Mouse (Mus musculus) neural tube, embryonic 13.5 days (tissue): ENCODE results near the gene 2210407C18Rik. TPM values are rescaled to one million over a fixed set of nuclear protein-coding genes. Genes with fewer than 3 reads are reported as not detected.

Source experiments
- ATAC-seq: fragments of 200-750 bp; cut with Nextera tagmentation; 2 replicates; pipeline ENCODE4 v1.8.0; 2017; ENCODE audit warnings: low read depth, mild to moderate bottlenecking, moderate TSS enrichment, moderate library complexity
- H3K27ac ChIP-seq: fragments of 300-500 bp; sonication (generic); replicated peaks from 2 replicates; pipeline ENCODE4 v1.5.1; 2015; ENCODE audit warnings: moderate library complexity, mild to moderate bottlenecking, inconsistent platforms
- H3K27me3 ChIP-seq: fragments of 300-500 bp; sonication (generic); 2 replicates; pipeline ENCODE4 v1.6.1; 2015; ENCODE audit warnings: mild to moderate bottlenecking, inconsistent platforms
- H3K36me3 ChIP-seq: fragments of 300-500 bp; sonication (generic); 2 replicates; pipeline ENCODE4 v1.6.1; 2015; ENCODE audit warnings: mild to moderate bottlenecking, inconsistent platforms
- H3K4me1 ChIP-seq: fragments of 300-500 bp; sonication (generic); replicated peaks from 2 replicates; pipeline ENCODE4 v1.6.1; 2015; ENCODE audit warnings: inconsistent platforms
- H3K4me2 ChIP-seq: fragments of 300-500 bp; sonication (generic); 2 replicates; pipeline ENCODE4 v1.6.1; 2015; ENCODE audit warnings: inconsistent platforms, mild to moderate bottlenecking, moderate library complexity
- H3K4me3 ChIP-seq: fragments of 300-500 bp; sonication (generic); 2 replicates; pipeline ENCODE4 v1.5.1; 2015; ENCODE audit warnings: mild to moderate bottlenecking, inconsistent platforms
- H3K9ac ChIP-seq: fragments of 300-500 bp; sonication (generic); 2 replicates; pipeline ENCODE4 v1.6.1; 2015; ENCODE audit warnings: moderate library complexity, mild to moderate bottlenecking, inconsistent platforms
- H3K9me3 ChIP-seq: fragments of 300-500 bp; sonication (generic); 2 replicates; pipeline ENCODE4 v1.6.1; 2016; ENCODE audit warnings: inconsistent platforms
- WGBS: fragments of 180-500 bp; shearing (Covaris S2); methylation state at CpG from one replicate; pipeline ENCODE4 v1.1.7; 2015; 5-methylcytosine and 5-hydroxymethylcytosine counted together
- polyA plus RNA-seq: library from polyadenylated mRNA; unstranded; fragments of >200 nt; fragmentation: Nextera tagmentation; extraction: Ambion mirVana; gene quantifications from 2 replicates; pipeline ENCODE4 v1.2.1, GENCODE M21; 2015

Gene 2210407C18Rik
- polyA plus RNA-seq, 1 experiment from 2014 or later, result not detected

DNA sequence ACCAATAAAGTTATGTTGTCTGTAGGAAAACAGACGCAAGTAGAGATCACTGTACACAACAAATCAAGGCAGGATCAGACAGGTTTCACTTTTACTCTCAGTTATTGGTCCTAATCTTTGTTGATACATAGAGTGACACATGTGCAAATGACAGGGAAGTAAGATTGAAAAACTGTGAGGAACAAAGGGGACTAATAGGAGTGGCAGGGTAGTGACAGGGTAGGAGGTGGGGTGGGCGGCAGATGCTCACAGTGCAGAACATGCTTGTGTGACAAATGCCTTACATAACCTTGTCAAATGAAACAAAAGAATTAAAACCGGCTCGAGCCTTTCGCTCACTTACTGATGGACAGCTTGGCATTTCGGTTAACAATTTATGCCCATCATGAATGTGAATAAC lies 2.9 kb upstream of the 2210407C18Rik start:
- Histone ChIP-seq H3K9me3 (no peaks in the 10 kb centered on the region), H3K4me1 (no peaks in the 10 kb centered on the region)

DNA sequence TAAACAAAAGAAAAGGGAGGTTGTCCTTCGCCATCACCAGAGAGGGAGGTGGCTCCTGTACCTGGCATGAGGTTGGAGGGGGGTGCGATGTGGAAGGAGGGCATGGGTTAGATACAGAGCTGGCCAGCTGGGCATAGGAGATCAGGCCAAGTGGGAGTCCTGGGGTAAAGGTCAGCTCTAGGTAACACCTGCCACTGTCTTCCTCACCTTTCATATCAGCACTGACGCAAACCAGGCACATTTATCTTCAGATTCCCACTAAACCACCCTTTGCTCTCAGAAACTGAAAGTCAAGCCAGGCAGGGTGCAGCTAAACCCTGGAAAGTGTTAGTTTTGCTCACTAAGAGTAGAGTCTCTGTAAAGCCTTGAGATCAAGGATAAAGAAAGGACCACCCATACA lies 2.5 kb upstream of the 2210407C18Rik start:
- WGBS, result 73% methylated on average over 3 of the region's 3 CpGs
- no peaks in the 10 kb centered on the region for H3K9me3 ChIP-seq
- no peaks in the 10 kb centered on the region for H3K4me1 ChIP-seq
- no peak for ATAC-seq
- no peaks in the 10 kb centered on the region for H3K27me3 ChIP-seq
- no peak overlapping the region for H3K4me2 ChIP-seq
- H3K36me3 ChIP-seq, result no peaks in the 10 kb centered on the region
- no peak overlapping the region for H3K27ac ChIP-seq
- no peak overlapping the region for H3K9ac ChIP-seq
- no peak overlapping the region for H3K4me3 ChIP-seq

More for the DNA sequence above, 2.9 kb upstream of the 2210407C18Rik start:
- H3K9ac ChIP-seq, result no peak overlapping the region
- H3K36me3 ChIP-seq, result no peaks in the 10 kb centered on the region
- 68% methylated on average over 6 of the region's 6 CpGs for WGBS
- no peak for ATAC-seq
- H3K4me3 ChIP-seq, result no peak overlapping the region
- no peak overlapping the region for H3K27ac ChIP-seq
- no peak overlapping the region for H3K4me2 ChIP-seq
- H3K27me3 ChIP-seq, result no peaks in the 10 kb centered on the region

DNA sequence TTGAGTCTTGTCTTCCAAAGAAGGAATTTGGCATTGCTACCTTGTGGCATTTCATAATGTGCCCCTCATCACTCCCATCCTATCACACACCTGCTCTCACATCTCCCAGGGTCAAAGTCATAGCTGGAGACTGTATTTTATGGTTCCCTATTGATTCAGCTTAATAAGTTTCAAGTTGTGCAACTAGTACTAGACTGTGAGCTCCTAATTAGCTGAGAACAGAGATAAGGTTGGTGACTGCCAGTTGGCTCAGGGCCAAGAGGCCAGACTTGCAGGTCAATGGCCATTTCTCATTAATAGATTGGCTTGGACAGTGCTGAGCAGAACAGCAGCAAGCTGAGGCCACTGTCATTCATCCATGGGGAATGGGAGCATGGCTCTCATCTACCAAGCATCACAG lies 1.3 kb downstream of the 2210407C18Rik start:
- Histone ChIP-seq H3K4me3 (no peak overlapping the region), H3K27me3 (no peaks in the 10 kb centered on the region), H3K9ac (no peak overlapping the region), H3K4me1 (no peaks in the 10 kb centered on the region), H3K9me3 (no peaks in the 10 kb centered on the region), H3K27ac (no peak overlapping the region), H3K4me2 (no peak overlapping the region), H3K36me3 (no peaks in the 10 kb centered on the region)
- no peak for ATAC-seq

DNA sequence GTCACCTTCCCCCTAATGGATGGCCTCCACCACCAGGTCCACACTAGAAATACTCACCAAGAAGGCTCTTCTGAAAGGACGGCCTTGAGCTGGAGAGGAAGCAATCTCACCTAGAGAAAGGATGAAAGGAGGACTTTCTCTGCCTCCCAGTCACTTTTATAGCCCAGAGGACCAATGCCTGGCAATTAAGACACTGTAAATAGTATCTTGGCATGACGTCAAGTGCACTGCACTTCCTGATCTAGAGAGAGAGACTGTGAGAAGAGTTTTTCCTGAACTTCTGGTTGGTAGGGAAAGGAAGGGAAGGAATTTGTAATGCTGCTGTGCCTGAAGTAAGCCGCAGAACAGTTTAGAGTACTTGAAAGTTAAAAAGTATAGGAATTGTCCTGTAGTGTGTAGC lies 2.5 kb downstream of the 2210407C18Rik start:
- H3K4me3 ChIP-seq, result no peak overlapping the region
- no peaks in the 10 kb centered on the region for H3K27me3 ChIP-seq
- H3K9me3 ChIP-seq, result no peaks in the 10 kb centered on the region
- no peaks in the 10 kb centered on the region for H3K4me1 ChIP-seq
- H3K4me2 ChIP-seq, result no peak overlapping the region
- no peak for ATAC-seq
- no peaks in the 10 kb centered on the region for H3K36me3 ChIP-seq
- WGBS, result 57% methylated on average over 3 of the region's 3 CpGs
- no peak overlapping the region for H3K27ac ChIP-seq
- H3K9ac ChIP-seq, result no peak overlapping the region

DNA sequence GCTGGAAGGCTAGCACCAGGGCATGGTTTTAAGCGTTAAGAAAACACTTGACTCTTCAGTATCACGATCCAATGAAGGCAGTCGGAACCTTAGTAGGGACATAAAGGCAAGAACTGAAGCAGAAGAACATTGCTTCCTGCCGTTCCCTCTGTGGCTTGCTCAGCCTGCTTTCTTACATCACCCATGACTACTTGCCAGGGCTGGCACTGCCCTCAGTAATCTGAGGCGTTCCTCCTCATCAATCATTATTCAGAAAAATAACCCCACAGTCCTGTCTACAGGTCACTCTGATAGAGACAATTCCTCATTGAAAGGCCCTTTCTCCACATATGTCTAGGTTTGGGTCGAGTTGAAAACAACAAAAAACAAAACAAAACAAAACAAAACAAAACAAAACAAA lies 8.8 kb downstream of the 2210407C18Rik start:
- Histone ChIP-seq H3K27ac (no peak overlapping the region), H3K27me3 (no peaks in the 10 kb centered on the region), H3K36me3 (no peaks in the 10 kb centered on the region), H3K9me3 (no peaks in the 10 kb centered on the region), H3K4me3 (no peak overlapping the region), H3K4me2 (no peak overlapping the region), H3K4me1 (no peaks in the 10 kb centered on the region), H3K9ac (no peak overlapping the region)
- 80% methylated on average over 6 of the region's 6 CpGs for WGBS
- no peak for ATAC-seq

DNA sequence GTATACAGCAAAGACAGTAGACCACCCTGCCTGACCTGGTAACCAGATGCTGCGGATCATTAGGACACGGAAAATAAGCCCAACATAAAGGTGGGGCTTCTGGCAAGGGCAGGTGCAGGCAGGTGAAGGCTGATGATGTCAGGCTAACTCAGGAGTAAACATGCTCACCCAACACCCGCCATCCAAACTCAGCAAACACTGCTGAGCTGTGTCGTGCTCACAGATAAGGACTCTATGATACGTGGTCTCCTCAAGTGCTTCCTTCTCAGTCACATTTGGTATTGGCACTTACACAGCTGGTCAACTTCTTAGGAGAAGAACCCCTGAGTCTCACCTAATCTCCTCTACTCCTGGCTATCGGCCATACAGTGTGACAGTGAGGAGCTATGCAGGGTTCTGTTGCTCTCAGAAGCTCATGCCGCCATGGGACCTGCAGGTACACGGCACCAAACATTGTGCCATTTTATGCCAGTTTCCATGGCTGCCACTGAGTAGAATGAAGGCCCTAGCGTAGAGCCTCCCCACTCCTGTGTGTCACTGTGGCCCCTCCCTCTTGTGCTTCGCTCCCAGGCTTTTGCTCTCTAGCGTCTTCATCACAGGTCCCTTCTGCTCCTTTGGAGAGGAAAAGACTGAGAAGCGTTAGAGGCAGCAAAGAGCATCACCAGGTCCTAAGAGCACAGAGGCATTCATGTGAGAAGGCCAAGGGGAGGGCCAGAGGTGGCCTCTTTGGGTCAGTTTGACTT lies 9.5 kb downstream of the 2210407C18Rik start:
- 91% methylated on average over 12 of the region's 12 CpGs for WGBS
- no peak for ATAC-seq
- Histone ChIP-seq H3K36me3 (no peaks in the 10 kb centered on the region), H3K9me3 (no peaks in the 10 kb centered on the region), H3K9ac (no peak overlapping the region), H3K4me1 (no peaks in the 10 kb centered on the region), H3K4me3 (no peak overlapping the region), H3K27me3 (no peaks in the 10 kb centered on the region), H3K27ac (no peak overlapping the region), H3K4me2 (no peak overlapping the region)

DNA sequence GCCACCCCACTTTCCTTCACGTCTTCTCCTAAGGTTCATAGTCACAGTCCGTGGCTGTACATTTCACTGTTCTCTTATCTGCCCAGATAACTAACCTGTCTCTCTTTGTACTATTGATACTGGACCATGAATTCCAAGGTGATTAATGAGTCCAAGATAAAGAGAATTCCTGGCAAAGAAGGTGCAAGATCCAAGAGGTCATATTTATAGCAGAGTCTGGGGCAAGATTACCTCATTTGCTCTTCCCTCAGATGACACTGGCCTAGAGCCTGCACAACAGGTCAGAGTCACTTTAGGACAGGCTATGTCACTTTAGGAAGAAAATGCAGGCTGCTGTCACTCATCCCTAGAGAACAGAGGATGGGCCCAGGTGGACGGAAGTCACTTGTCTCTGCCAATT lies 10.6 kb downstream of the 2210407C18Rik start:
- ATAC-seq, result no peak
- 91% methylated on average over 3 of the region's 3 CpGs for WGBS
- Histone ChIP-seq H3K27ac (no peak overlapping the region), H3K27me3 (no peaks in the 10 kb centered on the region), H3K4me3 (no peak overlapping the region), H3K4me2 (no peak overlapping the region), H3K4me1 (no peaks in the 10 kb centered on the region), H3K36me3 (no peaks in the 10 kb centered on the region), H3K9ac (no peak overlapping the region), H3K9me3 (no peaks in the 10 kb centered on the region)

DNA sequence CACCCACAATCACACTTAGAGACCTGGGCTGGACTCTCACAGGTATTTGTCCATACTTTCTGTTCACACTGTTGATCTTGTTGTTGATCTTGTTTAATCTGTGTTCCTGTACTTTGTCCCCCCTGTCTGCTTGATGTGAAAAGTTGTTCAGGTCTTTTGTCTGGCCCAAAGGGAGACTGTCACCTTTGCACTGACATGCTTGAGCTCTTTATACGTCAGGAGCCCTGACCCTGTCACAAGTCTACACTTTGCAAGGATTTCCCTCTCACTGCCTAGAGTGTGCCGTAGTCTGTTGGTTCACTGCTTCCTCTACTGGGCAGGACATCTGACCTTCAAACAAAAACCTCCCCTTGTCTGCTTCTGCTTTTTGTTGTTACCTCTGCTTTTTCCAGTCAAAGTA lies 11.2 kb downstream of the 2210407C18Rik start:
- H3K9ac ChIP-seq, result no peak overlapping the region
- no peaks in the 10 kb centered on the region for H3K27me3 ChIP-seq
- no peaks in the 10 kb centered on the region for H3K36me3 ChIP-seq
- H3K4me3 ChIP-seq, result no peak overlapping the region
- no peaks in the 10 kb centered on the region for H3K4me1 ChIP-seq
- 83% methylated on average over 2 of the region's 2 CpGs for WGBS
- H3K9me3 ChIP-seq, result no peaks in the 10 kb centered on the region
- no peak overlapping the region for H3K4me2 ChIP-seq
- no peak overlapping the region for H3K27ac ChIP-seq
- no peak for ATAC-seq

DNA sequence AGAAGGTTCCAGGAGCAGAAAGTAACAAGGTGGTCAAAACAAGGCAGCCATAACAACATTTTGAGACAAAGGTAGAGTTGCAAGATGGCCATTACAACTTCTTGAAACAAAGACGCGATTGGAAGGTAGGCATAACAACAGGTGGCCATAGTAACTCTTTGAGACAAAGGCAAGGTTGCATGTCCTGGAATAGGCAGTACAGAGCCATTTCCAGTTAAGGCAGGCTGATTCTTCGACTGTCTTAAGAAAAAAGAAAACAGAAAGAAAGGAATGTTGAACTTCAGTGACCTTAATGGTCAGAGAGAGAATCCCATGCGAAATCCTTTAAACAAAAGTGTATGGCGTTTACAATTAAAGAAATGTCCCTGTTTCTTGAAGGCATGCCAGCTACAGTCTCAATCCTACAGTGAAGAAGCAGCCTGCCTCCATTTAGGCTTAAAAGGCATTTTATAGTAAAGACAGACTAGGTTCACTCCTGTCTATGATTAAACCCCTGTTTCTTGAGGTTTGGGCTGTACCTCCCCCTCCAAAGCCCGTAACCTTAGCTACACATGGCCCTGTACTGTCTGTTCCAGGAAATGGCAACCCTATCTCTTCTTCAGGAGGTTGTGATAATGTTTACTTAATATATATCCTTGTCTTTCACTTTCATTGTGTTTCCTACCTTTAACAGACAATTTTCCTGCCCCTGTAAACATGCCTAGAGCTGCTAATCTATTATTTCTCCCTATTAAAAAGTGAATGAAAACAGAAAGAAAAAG lies 12.9 kb downstream of the 2210407C18Rik start:
- ATAC-seq, result no peak
- no peak overlapping the region for H3K4me2 ChIP-seq

DNA sequence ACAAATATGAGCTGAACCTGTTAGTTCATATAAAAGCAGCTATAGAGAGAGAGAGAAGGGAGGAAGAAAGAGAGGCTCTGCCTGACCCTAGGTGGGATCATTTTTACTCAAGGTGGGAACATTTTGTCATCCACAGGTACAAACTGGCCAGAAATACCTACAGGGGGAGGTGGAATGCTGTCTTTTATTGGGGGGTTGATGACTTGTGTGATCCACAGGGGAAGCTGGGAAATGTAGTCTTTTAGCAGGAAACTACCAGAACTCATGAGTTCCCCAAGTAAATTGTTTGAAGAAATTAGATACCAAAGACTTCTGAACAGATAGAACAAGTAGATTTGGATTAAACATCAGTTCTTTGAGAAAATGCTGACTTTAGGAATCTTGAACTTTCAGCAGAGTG lies 13.8 kb downstream of the 2210407C18Rik start:
- Histone ChIP-seq H3K36me3 (no peaks in the 10 kb centered on the region), H3K27ac (no peak overlapping the region), H3K27me3 (no peaks in the 10 kb centered on the region), H3K9me3 (no peaks in the 10 kb centered on the region), H3K4me1 (no peaks in the 10 kb centered on the region), H3K4me3 (no peak overlapping the region), H3K9ac (no peak overlapping the region), H3K4me2 (no peak overlapping the region)
- no peak for ATAC-seq

More for the DNA sequence above, 12.9 kb downstream of the 2210407C18Rik start:
- WGBS, result 83% methylated on average over 6 of the region's 6 CpGs
- no peak overlapping the region for H3K27ac ChIP-seq
- H3K27me3 ChIP-seq, result no peaks in the 10 kb centered on the region
- H3K9me3 ChIP-seq, result no peaks in the 10 kb centered on the region
- no peaks in the 10 kb centered on the region for H3K4me1 ChIP-seq
- H3K4me3 ChIP-seq, result no peak overlapping the region
- H3K36me3 ChIP-seq, result no peaks in the 10 kb centered on the region
- H3K9ac ChIP-seq, result no peak overlapping the region

DNA sequence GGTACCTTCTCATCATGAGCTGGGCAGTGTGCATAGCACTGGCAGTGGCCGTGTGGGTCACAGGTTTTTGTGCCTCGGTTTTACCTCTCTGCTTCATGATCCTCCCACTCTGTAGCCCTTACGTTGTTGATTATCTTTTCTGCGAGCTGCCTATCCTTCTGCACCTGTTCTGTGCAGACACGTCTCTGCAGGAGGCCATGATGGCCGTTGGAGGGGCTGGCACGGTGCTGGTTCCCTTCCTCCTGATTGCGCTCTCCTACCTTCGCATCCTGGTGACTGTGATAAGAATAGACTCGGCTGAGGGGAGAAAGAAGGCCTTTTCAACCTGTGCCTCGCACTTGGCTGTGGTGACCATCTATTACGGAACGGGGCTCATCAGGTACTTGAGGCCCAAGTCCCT lies 18.0 kb downstream of the 2210407C18Rik start:
- 90% methylated on average over 13 of the region's 13 CpGs for WGBS
- no peak for ATAC-seq
- Histone ChIP-seq H3K4me2 (no peak overlapping the region), H3K9ac (no peak overlapping the region), H3K36me3 (no peaks in the 10 kb centered on the region), H3K9me3 (no peaks in the 10 kb centered on the region), H3K27me3 (no peaks in the 10 kb centered on the region), H3K27ac (no peak overlapping the region), H3K4me3 (no peak overlapping the region), H3K4me1 (no peaks in the 10 kb centered on the region)

DNA sequence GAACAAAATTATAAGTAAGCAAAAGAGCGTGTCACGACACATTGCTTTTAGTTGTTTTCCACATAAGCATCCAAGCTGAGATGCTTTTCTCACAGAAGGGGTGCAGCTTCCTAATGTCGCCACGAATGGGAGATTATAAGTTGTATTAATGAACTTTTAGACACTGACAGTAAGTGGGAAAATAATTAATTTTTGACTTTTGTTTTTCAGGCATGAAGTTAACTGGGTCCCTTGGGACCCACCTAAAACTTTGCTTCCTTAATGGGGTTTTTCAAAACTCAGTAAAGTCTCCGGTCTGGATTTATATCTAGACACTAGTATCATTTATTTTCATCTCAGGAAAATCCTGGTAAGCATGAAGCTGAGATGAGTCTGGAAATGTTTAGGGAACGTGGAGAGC lies 21.1 kb downstream of the 2210407C18Rik start, which contains the start of gene Olfr324:
Olfr324 (plus strand) TSS at position 301 of the 400 bp plus-strand sequence.
- WGBS, result 83% methylated on average over 6 of the region's 6 CpGs

More for the DNA sequence above, 21.1 kb downstream of the 2210407C18Rik start, which contains the start of gene Olfr324:
- no peaks in the 10 kb centered on the region for H3K27me3 ChIP-seq
- no peak within 1 kb of the TSS for H3K9ac ChIP-seq
- no peaks in the 10 kb centered on the region for H3K4me1 ChIP-seq
- no peaks in the 10 kb centered on the region for H3K36me3 ChIP-seq
- H3K4me2 ChIP-seq, result no peak within 1 kb of the TSS
- H3K4me3 ChIP-seq, result no peak within 1 kb of the TSS
- H3K9me3 ChIP-seq, result no peaks in the 10 kb centered on the region
- ATAC-seq, result no peak
- H3K27ac ChIP-seq, result no peak within 1 kb of the TSS
